Mouse (Mus musculus) testis, postnatal 14 days (tissue): ENCODE data around the gene Gm44502.

Source experiments
- DNase-seq: peaks from one replicate; pipeline ENCODE4 v3.0.0; 2021; ENCODE audit warnings: low spot score

Gene Gm44502

GRCm38 (mm10) chr15:89399716-89400115 is 29.8 kb downstream of the Gm44502 start:
- no peak for DNase-seq

- no peak for DNase-seq
These were observed 31.4 kb downstream of the Gm44502 start for GRCm38 (mm10) chr15:89398146-89398545.

- DNase-seq = no peak
These were observed 32.6 kb downstream of the Gm44502 start for GRCm38 (mm10) chr15:89396883-89397282.

- DNase-seq = no peak
These were observed 39.4 kb downstream of the Gm44502 start for GRCm38 (mm10) chr15:89390081-89390480.

GRCm38 (mm10) chr15:89387127-89387526 is 42.4 kb downstream of the Gm44502 start:
- DNase-seq = no peak

GRCm38 (mm10) chr15:89384617-89385016 is 44.9 kb downstream of the Gm44502 start, which contains the start of gene Klhdc7b:
TSS of gene Klhdc7b (plus strand) at chr15:89384917.
- no peak for DNase-seq

- no peak for DNase-seq
These were observed 50.1 kb downstream of the Gm44502 start for GRCm38 (mm10) chr15:89379429-89379828.

DNA sequence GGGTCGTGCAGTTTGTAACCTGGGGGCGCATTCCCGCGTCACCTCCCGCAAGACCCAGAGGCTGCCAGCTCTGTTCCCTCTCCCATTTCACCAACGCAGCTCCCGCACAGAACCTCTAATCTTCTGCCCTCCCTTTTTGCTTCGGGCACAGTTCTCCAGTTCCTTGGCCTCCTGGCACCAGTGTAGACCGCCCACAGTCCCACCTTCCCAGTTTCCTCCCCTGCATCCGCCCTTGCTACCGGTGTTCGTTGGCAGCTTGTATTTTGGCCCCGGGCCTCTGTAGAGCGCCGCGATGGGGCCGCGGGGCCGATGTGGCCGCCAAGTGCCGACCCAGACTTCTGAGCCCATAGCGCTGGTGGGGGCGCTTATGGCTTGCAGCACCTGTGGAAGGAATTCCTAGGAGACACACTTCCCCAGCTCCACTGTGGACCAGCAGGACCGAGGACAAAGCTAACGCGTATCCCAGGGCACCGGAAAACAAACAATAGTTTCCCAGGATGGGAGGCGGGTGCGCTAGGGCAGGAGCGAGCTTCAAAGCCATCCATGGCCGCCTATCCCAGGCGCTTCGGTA is 50.6 kb downstream of the Gm44502 start, which contains the start of gene Odf3b:
TSS of gene Odf3b (minus strand) at position 452 of the 571 bp plus-strand sequence.
- DNase-seq = no peak

DNA sequence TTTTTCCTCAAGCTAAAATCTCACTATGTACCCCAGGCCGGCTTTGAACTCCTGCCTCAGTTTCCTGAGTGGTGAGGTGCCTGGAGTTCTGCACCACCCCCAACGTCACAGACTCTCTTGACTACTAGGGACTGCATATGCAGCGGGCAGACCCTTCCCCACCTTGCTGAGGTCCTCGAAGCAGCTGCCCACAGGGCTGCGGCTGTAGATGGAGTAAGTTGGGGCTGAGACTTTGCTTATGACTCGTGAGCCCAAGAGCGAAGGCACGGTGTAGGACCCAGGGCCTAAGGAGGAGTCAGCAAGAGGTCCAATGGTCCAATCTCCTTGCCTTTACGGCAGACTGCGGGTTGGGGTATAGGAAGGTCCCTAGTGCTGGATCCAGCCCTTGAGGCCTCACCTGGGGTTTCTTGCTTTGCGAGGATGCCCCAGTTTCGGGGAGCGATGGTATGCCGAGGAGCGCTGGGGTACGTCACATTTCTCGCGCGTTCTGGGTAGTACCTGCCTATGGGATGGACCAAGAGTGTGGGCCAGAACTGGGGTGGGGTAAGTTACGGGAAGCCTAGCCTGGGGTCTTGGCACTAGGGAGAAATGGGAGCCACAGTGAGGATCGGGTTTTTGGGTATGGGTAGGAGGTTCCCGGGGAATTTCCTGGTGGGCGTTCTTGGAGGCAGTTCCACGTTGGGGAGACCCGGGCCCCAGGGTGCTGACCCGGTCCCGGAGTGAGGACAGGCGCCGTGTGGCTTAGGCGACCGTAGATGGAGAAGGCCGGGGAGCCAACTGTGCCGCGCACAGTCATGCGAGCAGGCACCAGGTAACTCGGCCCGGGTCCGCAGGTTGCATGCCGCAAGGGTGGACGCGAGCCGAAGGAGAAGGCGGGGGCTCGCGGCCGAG is 51.3 kb downstream of the Gm44502 start:
- no peak for DNase-seq

DNA sequence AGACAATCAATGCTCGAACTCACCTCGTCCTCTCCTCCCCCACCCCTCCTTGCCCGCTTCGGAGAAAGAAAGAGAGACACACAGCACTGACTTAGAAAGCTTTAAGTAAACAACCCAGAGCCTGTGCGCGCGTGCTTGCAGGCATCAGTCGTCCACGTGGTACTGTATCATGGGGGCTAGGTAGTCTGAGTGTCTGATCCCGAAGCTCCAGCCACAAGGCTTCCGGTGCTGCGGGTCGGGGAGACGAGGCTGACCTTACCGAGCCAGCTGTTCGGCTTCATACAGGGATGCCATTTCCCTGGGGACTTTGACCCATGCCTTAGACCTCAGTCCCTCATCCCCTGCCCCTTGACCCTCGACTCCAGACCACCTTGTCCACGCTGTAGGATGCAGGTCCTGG is 52.1 kb downstream of the Gm44502 start:
- DNase-seq = no peak

- no peak for DNase-seq
These were observed 52.5 kb downstream of the Gm44502 start, which contains the start of gene Tymp for GRCm38 (mm10) chr15:89376957-89377356. TSS of gene Tymp (minus strand) at chr15:89377039.

DNA sequence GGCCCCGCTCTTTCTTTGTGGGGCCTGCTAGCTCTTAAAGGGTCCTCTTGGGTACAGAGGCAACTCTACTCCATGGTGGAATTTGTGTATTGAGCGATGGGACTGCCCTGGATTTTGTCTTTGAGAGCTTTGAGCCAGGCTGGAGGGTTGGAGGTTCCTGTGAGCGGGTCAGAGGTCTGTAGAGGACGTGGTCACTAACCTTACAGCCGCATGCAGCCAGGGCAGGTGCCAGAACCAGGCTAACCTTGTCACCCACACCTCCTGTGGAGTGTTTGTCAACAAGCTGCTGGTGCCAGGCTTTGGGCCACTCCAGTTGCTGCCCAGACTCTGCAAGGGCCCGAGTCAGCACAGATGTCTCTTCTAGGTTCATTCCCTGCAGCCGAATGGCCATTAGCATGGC is 53.5 kb downstream of the Gm44502 start:
- DNase-seq = no peak

DNA sequence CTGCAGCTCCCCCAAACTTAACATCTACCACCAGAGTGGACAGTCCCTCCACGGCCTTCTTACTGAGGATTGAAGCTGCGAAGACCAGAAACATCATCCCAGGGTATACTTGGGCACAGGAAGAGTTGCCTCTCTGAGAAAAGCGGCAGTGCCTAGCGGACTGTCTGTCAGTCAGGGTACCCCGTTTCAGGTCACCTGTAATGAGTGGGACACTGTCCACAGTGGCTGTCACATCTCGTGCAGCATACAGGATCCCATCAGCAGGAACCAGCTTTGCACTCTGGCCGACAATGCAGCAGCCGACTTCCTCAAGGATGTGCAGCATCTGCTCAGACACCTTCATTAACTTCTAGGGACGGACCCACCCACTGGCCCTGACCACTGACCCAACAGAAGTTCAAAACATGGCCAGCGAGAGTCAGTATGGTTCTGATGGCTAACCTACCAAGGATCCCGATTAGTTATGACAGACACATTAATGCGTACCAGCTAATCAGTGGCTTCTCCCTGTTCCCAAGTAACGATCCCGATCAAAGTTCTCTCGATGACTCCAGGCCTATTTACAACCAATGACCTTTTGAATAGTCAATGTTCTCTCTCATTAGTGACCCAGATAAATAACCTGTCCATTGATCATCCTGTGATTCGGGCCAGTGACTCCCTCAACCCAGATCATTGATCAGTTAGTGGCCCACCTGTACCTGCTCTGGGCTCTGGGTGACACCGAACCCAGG is 54.5 kb downstream of the Gm44502 start:
- DNase-seq = no peak

GRCm38 (mm10) chr15:89374340-89374739 is 55.2 kb downstream of the Gm44502 start:
- no peak for DNase-seq

DNA sequence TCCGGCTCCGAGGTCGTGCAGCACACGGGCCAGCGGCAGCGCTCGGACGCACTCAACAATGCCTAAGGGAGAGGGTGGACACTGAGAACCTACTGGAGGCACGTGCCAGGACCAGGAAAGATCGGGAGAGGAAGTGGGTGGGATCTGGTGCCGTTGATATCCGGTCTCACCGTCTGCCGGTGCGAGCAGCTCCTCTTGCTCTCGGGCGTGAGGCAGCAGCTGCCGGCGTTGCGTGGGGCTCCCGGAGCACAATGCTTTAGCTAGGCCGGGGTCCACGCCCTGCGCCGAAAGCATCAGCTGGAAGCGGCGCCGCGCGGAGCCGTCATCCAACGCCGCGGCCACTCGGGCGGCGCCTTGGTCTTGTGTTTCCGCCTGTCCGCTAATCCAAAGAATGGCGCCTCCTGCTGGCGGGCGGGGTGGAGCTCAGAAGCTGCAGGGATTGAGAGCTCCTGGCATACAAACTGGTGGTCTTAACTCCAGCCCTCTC is 55.7 kb downstream of the Gm44502 start, which contains the start of gene Sco2:
TSS of gene Sco2 (minus strand) at position 85 of the 487 bp plus-strand sequence.
- peak; percentile 89 for DNase-seq

GRCm38 (mm10) chr15:89373027-89373761 is 56.3 kb downstream of the Gm44502 start:
- DNase-seq = peak; percentile 83

GRCm38 (mm10) chr15:89372536-89372935 is 57.0 kb downstream of the Gm44502 start:
- DNase-seq = no peak

DNA sequence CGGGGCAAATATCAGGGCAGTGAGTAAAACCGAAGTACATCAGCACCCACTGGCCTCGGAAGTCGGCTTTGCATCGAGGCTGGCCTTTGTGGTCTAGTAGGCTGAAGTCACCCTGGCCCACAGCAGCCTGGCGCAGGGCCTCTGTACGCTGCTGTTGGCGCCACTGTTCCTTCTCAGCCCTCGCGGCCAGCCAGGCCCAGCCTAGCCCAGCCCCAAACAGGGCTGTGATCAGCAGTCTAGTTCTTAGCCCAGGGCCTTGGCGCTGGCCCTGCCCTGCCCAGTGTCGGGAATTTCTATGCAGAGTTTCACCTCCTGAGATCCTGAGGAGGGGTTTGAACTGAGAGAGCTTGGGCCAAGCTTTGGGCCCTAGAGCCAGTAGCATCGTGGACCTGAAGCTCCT is 57.4 kb downstream of the Gm44502 start:
- DNase-seq = no peak
